ENCODE assay signal across 19 mouse cellular contexts in genomic region chr16:6485631-6486030, GRCm38 (mm10).
"Had no signal": no experiment of that assay in that cellular context is flagged by ENCODE, and none has a peak within 500 bp of the region (broad histone marks: within the 10 kb centered on the region; RNA-seq: fewer than 3 reads in every experiment).

No protein-coding gene starts in this region.

- H3K4me1 ChIP-seq: limb, embryonic 10.5 days; limb, embryonic 13.5 days; liver, embryonic 12.5 days; liver, embryonic 15.5 days; lung, embryonic 15.5 days; megakaryocyte, embryonic 14.5 days; midbrain, embryonic 10.5 days; midbrain, embryonic 13.5 days had no signal

- H3K9ac ChIP-seq: limb, embryonic 13.5 days; liver, embryonic 12.5 days; liver, embryonic 15.5 days; lung, embryonic 15.5 days; midbrain, embryonic 13.5 days had no signal

- H3K36me3 ChIP-seq: limb, embryonic 10.5 days; limb, embryonic 13.5 days; liver, embryonic 12.5 days; liver, embryonic 15.5 days; lung, embryonic 15.5 days; midbrain, embryonic 10.5 days; midbrain, embryonic 13.5 days had no signal

- DNase-seq: kidney, postnatal 25 days; layer of hippocampus, adult 9-11 months; liver; lung, adult 18-20 months; lung, postnatal 10 days; lung, postnatal 36 days; thymus, adult 2 months; thymus, postnatal 14 days had no signal

- H3K27ac ChIP-seq: kidney, postnatal 0 days; layer of hippocampus, adult 2 months; limb, embryonic 10.5 days; limb, embryonic 13.5 days; liver, embryonic 12.5 days; liver, embryonic 15.5 days; lung, embryonic 15.5 days; midbrain, embryonic 10.5 days; midbrain, embryonic 13.5 days; stomach, postnatal 0 days had no signal

- H3K4me2 ChIP-seq: limb, embryonic 13.5 days; liver, embryonic 12.5 days; liver, embryonic 15.5 days; lung, embryonic 15.5 days; midbrain, embryonic 13.5 days had no signal

- ATAC-seq: liver, embryonic 12.5 days; midbrain, embryonic 13.5 days had no signal

- H3K9me3 ChIP-seq: limb, embryonic 10.5 days; limb, embryonic 13.5 days; liver, embryonic 12.5 days; liver, embryonic 15.5 days; lung, embryonic 15.5 days; midbrain, embryonic 10.5 days; midbrain, embryonic 13.5 days had no signal

- H3K4me3 ChIP-seq: layer of hippocampus, adult 2 months; limb, embryonic 10.5 days; limb, embryonic 13.5 days; liver, embryonic 12.5 days; liver, embryonic 15.5 days; lung, embryonic 15.5 days; megakaryocyte, embryonic 14.5 days; midbrain, embryonic 10.5 days; midbrain, embryonic 13.5 days had no signal

- H3K27me3 ChIP-seq: liver, embryonic 12.5 days; liver, embryonic 15.5 days; lung, embryonic 15.5 days; megakaryocyte, embryonic 14.5 days; midbrain, embryonic 13.5 days had no signal
